Mouse (Mus musculus): Measurements from ENCODE around the gene Entpd7.

Gene Entpd7

DNA sequence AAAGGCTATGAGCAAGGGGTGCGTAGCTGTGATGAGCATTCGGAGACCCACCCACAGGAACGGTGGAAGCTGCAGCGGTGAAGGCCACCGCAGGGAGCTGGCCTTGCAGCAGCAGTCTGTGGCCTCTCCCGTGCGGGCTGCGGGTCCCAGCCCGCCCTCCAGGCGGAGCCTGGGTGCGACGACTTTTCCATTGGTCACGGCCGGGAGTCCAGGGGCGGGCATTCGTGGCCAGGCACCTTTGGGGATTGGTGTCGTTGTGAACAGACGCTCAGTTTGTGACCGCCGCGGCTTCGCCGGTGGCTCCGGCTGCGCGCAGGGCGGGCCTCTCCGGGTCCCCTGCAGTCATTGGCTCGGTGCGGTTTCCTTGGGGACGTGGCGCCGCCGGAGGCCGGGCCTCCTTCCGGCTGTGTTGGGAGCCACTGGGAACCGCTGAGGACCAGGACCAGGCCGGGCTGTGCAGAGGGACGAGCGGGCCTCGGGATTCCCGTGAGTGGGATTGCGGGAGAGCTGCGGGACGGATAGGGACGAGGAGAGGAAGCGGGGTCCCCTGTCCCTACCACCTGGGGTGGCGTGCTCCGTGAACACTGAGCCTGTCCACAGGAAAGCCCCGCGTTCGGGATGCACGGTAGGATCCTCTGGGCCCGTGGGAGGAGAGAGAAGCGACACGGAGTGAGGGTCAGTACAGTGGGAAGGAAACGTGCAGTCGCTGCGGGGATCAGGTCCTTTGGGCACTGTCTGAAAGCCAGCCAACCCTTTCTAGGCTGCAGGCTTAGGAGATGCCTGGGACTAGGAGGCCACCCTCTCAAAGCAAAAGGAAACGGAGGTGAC, at the start of gene Entpd7:
TSS of gene Entpd7 (plus strand) at position 254 of the 828 bp plus-strand sequence.
- DNase-seq (ENCODE audit: low spot score in 2 of 2) = peak; percentile 96 to 97

GRCm38 (mm10) chr19:43641833-43642232, 47.6 kb upstream of the Entpd7 start:
- no peak for DNase-seq (ENCODE audit: low spot score in 2 of 2)

DNA sequence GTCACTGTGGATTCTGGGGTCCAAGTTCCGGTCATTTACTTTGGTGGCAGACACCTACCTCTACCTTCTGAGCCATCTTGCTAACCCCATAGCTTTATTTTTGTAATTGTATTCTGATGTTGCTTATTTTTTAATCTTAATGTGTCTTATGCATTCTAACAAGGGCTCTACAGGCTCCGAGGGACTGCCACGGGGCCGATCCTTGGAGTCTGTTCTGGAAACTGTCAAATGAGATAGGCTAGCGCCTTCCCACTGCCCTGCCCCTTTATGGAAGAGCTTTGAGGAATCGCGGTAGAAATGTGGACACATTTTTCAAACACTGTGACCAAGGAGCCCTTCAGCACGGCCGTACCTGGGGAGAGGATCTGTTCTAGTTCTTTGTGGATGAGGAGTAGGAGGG, 46.6 kb upstream of the Entpd7 start:
- no peak for DNase-seq (ENCODE audit: low spot score in 2 of 2)

GRCm38 (mm10) chr19:43645508-43645907, 44.0 kb upstream of the Entpd7 start:
- DNase-seq (ENCODE audit: low spot score in 2 of 2) = no peak

DNA sequence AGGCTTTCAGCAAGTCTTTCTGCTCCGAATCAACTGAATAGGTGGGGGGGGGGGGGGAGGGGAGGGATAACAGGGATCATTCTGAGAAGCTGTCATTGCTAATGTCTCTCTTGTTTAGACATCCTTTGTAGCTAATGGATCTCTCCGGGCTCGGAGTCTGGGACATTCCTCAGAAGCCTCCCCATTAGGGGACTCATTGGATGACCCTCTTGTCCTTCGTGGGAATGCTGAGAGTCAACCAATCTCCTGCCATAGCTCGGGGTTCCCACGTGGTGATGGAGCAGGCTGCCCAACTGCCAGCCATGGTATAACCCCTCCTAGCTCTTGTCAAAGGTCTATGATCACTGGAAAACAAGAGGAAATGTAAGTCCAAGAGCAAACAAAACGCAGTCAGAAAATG, 42.6 kb upstream of the Entpd7 start:
- no peak for DNase-seq (ENCODE audit: low spot score in 2 of 2)

DNA sequence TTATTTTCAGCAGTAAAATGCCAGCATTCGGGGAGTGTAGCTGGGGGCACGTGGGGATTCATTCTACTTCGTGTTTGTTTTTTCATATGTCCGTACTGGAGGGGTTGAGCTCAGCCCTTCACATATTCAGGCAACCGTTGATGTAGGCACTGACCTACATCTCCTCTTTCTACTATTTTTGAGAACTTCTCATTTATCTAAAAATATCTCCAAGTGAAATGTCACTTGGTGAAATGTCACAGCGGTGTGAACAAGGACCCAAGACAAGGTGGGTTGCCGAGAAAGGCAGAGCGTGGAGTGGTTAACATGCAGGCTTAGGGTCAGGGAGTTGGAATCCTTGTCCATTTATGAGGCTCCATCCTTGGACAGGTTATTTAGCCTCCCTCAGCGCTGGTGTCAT, 42.2 kb upstream of the Entpd7 start:
- DNase-seq (ENCODE audit: low spot score in 2 of 2) = no peak

- DNase-seq (ENCODE audit: low spot score in 2 of 2) = no peak
These were observed 41.1 kb upstream of the Entpd7 start for GRCm38 (mm10) chr19:43648343-43648742.

DNA sequence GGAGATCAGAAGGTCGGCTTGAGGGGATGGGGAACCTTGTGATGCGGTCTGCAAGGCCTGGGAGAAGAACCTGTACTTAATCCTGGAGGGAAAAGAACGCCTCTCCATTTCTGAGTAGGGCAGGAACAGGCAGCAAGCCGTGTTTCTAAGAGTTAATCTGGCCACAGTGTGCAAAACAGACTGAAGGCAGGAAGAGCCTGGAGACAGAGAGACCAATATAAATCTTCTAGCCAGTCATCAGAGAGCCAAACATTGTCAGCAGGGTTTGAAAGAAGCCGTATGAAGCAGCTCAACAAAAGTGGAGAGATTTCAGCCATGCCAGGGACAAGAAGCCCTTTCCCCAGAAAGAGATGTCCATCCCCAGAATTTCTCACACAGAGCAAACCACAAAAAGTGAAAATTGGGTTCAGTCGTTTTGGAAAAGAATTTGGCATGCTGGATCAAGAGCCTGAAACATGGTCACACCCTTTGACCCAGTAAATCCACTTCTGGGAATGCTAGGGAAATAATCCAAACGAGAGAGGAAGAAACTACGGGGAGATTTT, 38.2 kb upstream of the Entpd7 start:
- DNase-seq (ENCODE audit: low spot score in 2 of 2) = no peak

GRCm38 (mm10) chr19:43655735-43656492, 33.6 kb upstream of the Entpd7 start:
- DNase-seq (ENCODE audit: low spot score in 2 of 2) = peak in 1 of 2 experiments; percentile 64

DNA sequence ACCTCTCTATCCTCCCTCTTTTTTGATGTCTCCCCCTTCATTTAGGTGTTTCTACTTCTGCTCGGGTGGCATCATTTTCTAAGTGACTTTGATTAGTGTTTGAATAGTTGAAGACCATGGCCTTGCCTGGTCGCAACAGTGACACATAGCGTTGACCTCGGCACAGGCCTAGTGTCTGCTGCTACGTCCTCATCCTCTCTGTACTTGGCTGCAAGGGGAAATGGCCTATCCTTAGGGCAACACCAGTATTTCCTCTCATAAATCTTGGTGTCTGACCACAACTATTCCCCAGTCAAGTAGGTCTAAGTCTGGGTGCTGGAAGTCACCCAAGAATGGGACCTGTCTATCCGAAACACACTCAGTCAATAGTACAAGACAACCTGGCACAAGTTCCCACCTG, 29.8 kb upstream of the Entpd7 start:
- DNase-seq (ENCODE audit: low spot score in 2 of 2) = no peak

- no peak for DNase-seq (ENCODE audit: low spot score in 2 of 2)
These were observed 28.7 kb upstream of the Entpd7 start for GRCm38 (mm10) chr19:43660774-43661173.

DNA sequence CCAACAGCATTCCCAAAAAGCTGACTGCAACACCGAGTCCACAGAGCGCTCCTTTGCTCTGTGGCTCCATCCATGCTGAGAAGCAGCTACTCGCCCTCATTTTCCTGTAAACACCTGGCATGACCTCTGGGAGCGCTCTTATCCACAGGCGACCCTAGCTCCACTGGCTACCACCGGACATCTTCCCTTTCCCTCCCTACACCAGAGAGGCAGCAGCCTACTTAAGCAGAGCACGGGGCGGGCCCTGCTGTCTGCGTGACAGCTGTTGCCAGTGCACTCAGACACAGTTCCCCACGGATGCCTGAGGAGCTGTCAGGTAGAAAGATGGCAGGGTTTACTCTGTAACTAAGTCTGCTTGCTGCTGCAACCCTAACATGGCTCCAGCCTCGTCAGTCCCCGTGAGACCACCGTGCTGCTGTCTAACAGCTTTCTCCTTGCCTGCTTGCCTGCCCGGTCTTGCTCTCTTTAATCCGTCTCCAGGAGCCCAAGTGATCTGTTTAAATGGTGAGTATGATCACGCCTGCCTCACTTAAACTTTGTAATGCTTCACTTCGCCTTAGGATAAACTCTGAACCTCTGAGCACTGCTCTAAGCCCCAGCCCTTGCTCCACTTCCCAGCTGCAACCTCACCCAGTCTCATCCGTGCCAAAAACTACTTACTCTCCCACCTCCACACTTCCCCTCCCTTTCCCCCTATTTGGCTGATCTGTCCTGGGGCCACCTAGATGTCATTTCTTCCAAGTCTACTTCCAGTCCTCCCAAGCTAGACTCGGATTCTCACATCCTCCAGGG, 27.1 kb upstream of the Entpd7 start:
- no peak for DNase-seq (ENCODE audit: low spot score in 2 of 2)

- DNase-seq (ENCODE audit: low spot score in 2 of 2) = no peak
These were observed 26.0 kb upstream of the Entpd7 start for GRCm38 (mm10) chr19:43663471-43663870.

GRCm38 (mm10) chr19:43665441-43666048, 23.9 kb upstream of the Entpd7 start:
- peak in 1 of 2 experiments; percentile 43 for DNase-seq (ENCODE audit: low spot score in 2 of 2)

DNA sequence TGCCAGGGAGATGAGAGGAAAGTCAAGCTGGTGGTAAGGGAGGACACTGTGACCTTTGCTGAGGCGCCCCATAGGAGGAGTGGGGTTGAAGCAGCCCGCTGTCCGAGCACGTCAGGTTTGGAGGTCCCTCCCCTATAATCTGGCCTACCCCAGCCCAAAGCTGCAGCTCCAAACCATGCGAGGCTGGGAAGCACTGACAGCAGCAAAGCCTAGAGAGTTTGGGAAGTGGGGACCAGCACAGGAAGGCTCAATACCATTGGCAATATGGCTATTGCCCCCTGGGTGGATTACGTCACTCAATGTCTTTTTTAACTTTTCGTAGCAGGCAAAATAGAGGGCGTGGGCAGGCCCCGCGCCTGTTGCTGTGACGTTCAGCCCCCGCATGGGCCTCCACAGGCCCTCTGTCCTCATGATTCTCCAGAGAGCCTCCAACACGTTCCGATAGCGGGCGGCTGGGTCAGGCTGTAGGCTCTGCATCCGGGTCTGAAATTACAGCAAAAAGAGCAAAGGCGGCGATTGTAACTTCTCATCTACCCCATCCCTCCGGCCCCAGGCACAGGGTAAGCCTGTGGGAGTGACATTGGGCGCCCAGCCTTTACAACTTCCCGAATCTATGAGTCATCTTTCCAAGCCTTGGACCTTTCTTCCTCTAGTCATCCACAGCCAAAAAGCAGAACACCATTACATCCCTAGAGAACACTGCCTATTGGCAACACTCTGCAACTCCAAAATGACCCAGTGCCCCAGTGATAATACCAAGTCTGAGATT, 22.6 kb upstream of the Entpd7 start:
- DNase-seq (ENCODE audit: low spot score in 2 of 2) = no peak

DNA sequence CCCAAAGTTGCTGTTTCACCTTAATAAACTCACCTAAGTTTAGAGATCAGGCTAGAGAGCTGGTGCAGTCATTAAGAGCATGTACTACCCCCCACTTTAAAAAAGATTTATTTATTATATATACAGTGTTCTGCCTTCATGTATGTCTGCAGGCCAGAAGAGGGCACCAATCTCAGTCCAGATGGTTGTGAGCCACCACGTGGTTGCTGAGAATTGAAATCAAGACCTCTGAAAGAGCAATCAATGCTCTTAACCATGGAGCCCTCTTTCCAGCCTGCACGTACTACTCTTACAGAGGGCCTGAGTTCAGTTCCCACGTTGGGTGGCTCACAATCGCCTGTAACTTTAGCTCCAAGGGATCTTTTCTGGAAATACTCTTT, 22.1 kb upstream of the Entpd7 start:
- DNase-seq (ENCODE audit: low spot score in 2 of 2) = no peak

DNA sequence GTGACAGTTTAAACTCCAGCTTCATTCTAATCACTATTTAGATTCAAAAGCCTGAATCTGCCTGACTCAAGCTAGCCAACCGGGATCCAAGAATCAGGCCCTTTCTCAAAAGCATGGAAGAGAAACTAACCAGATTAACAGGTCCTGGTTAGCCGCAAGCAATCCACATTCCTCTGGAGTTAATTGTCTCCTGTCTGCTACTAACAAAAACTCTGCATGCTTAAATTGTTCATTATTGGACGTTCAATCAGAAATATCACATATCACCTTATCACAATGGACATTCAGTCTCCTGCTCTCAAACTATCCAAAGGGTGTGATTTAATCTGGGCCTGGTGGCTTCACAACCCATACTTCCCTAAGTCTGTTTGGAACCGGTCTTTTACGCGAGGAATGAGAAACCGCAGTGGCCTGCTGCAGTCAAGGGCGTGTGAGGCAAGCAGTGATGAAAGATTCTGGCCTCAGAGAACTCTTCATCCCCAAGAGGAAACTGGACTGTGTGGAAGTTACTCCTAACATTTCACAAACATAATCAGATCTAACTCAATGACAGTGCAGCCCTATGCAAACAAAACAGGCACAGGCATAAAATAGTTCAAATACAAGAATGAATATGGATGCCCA, 20.2 kb upstream of the Entpd7 start:
- no peak for DNase-seq (ENCODE audit: low spot score in 2 of 2)

DNA sequence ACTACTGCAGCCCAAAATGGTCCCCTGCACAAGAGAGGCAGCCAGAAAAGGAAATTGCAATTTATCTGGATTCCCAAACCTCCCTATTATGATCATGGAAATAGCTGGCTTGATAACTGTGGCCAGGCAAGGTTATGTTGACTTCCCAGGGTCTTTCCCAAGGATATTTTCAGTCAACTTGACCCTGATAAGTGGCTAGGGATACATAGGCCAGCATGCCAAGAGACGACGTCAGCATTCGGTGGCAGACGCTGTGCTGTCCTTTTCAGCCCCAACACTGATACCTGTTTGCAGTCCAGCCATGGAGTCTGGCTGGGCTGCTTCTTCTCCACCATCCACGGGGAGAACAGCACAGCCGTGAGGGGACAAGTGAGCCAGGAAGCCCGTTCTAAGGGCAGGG, 18.4 kb upstream of the Entpd7 start:
- DNase-seq (ENCODE audit: low spot score in 2 of 2) = no peak

DNA sequence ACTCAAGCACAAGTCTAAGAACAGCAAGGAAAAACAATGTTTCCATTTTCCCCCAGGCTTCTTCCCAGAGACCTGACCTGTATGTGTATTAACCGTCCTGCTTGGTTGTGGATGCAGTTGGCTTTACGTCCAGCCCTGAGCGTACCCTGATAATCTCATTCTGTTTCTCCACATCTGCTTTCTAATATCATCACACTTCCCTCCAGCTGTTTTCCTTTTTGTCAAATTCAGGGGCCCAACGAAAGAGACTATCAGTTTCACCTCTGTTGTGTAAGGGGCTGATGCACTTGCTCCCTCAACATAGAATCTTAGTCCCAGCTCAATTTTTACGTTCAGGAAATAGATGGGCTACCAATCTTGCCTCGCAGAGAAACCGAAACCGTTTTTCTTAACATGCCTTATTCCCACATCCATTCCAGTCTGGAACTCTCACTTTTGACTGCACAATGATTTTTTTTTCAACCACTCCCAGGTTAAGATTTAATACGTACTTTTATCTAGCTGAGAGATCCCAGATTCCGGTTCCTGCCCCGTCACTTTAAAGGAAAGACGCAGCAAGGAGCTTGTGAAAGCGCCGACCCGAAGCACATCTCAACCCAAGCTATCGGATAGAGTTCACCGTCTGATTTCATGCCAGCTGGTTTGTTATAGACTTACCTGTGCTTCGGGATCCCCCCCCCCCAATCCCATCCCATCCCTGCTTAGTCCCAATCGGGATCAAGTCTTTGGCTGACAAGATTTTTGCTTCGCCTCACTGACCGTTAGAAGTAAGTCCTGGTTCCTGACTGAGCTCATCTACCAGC, 15.8 kb upstream of the Entpd7 start:
- DNase-seq (ENCODE audit: low spot score in 2 of 2) = no peak

GRCm38 (mm10) chr19:43674316-43674689, 15.2 kb upstream of the Entpd7 start:
- DNase-seq (ENCODE audit: low spot score in 2 of 2) = no peak
